Mouse (Mus musculus): ENCODE measurements around the gene Pp2d1. TPM values are rescaled to one million over a fixed set of nuclear protein-coding genes. Genes with fewer than 3 reads are reported as not detected.

Pp2d1 gene
- polyA plus RNA-seq, 1 experiment = 0.04 TPM

- Histone ChIP-seq H3K27me3 (ENCODE audit: control insufficient read depth, insufficient read depth, insufficient read length) (no peaks in the 10 kb centered on the region), H3K79me3 (ENCODE audit: low read depth) (no peaks in the 10 kb centered on the region), H3ac (ENCODE audit: control insufficient read depth, insufficient read length, low read depth) (peak overlapping the region; percentile 30), H3K79me2 (ENCODE audit: control insufficient read depth, insufficient read depth) (no peaks in the 10 kb centered on the region), H3K36me3 (ENCODE audit: control insufficient read depth, insufficient read depth) (no peaks in the 10 kb centered on the region), H3K4me3 (ENCODE audit: insufficient read depth, poor library complexity, severe bottlenecking) (peak overlapping the region; percentile 23)
- TF ChIP-seq FOSL1 (IDR thresholded peaks at IDR 0.05; ENCODE audit: insufficient read depth, low read length, poor library complexity, severe bottlenecking) (no peak), MYOG (IDR thresholded peaks at IDR 0.05; ENCODE audit: control insufficient read depth, extremely low read depth, insufficient read length) (no peak), CTCF (IDR thresholded peaks at IDR 0.05; ENCODE audit: control insufficient read depth, insufficient read depth, insufficient read length) (no peak), CEBPB (IDR thresholded peaks at IDR 0.05; ENCODE audit: low read depth) (no peak), MYOD1 (IDR thresholded peaks at IDR 0.05; ENCODE audit: control insufficient read depth, insufficient read length, low read depth) (no peak), USF1 (IDR thresholded peaks at IDR 0.05; ENCODE audit: low read depth) (no peak), MAX (IDR thresholded peaks at IDR 0.05) (no peak)
These were observed 75.8 kb downstream of the Pp2d1 start for GRCm38 (mm10) chr17:53463496-53463840.

GRCm38 (mm10) chr17:53462603-53463495 lies 76.4 kb downstream of the Pp2d1 start, which contains the start of gene Efhb:
Gene Efhb, minus strand, starts transcription at chr17:53463321.
- H3ac ChIP-seq (ENCODE audit: control insufficient read depth, insufficient read length, low read depth) = peak within 1 kb of the TSS; percentile 30
- H3K79me2 ChIP-seq (ENCODE audit: control insufficient read depth, insufficient read depth) = no peaks in the 10 kb centered on the region
- H3K27me3 ChIP-seq (ENCODE audit: control insufficient read depth, insufficient read depth, insufficient read length) = no peaks in the 10 kb centered on the region
- H3K79me3 ChIP-seq (ENCODE audit: low read depth) = no peaks in the 10 kb centered on the region
- TF ChIP-seq FOSL1 (IDR thresholded peaks at IDR 0.05; ENCODE audit: insufficient read depth, low read length, poor library complexity, severe bottlenecking) (no peak), CTCF (IDR thresholded peaks at IDR 0.05; ENCODE audit: control insufficient read depth, insufficient read depth, insufficient read length) (no peak), MYOD1 (IDR thresholded peaks at IDR 0.05; ENCODE audit: control insufficient read depth, insufficient read length, low read depth) (no peak), CEBPB (IDR thresholded peaks at IDR 0.05; ENCODE audit: low read depth) (no peak), MYOG (IDR thresholded peaks at IDR 0.05; ENCODE audit: control insufficient read depth, extremely low read depth, insufficient read length) (no peak), USF1 (IDR thresholded peaks at IDR 0.05; ENCODE audit: low read depth) (no peak), MAX (IDR thresholded peaks at IDR 0.05) (no peak)
- H3K4me3 ChIP-seq (ENCODE audit: insufficient read depth, poor library complexity, severe bottlenecking) = peak within 1 kb of the TSS; percentile 23
- H3K36me3 ChIP-seq (ENCODE audit: control insufficient read depth, insufficient read depth) = no peaks in the 10 kb centered on the region

Other genes with a start within 250 kb of the Pp2d1 start
- gene Efhb, start 76.1 kb downstream of the Pp2d1 start, polyA plus RNA-seq (2012; fragmentation: generic; extraction: Trizol) = not detected
- 13.9 TPM for gene Rab5a, start 60.2 kb downstream of the Pp2d1 start, polyA plus RNA-seq (2012; fragmentation: generic; extraction: Trizol)
- gene Kat2b, start 27.4 kb upstream of the Pp2d1 start, polyA plus RNA-seq (2012; fragmentation: generic; extraction: Trizol) = 2.4 TPM
- gene Sgo1, start 149.9 kb upstream of the Pp2d1 start, polyA plus RNA-seq (2012; fragmentation: generic; extraction: Trizol) = 7.1 TPM